In genomic region chr9:63146856-63147274, GRCm38 (mm10) we compare ENCODE assay signal across 9 mouse cellular contexts. TPM values are rescaled to one million over a fixed set of nuclear protein-coding genes. Genes with fewer than 3 reads are reported as not detected.
DNase-seq lines count a peak whose midpoint lies in the region; ATAC-seq lines count a peak whose summit lies in the region.
"Had no signal": no experiment of that assay in that cellular context is flagged by ENCODE, and none has a peak within 500 bp of the region (broad histone marks: within the 10 kb centered on the region; RNA-seq: fewer than 3 reads in every experiment).

No protein-coding gene starts in this region.

- H3K4me1 ChIP-seq in heart, embryonic 12.5 days (replicated peaks), result peaks cover 64% of the 10 kb centered on the region
- H3K4me1 ChIP-seq in hindbrain, embryonic 12.5 days, result peaks cover 71% of the 10 kb centered on the region
- H3K4me1 ChIP-seq in midbrain, embryonic 12.5 days, result peaks cover 66% of the 10 kb centered on the region

- no peaks in the 10 kb centered on the region for H3K9me3 ChIP-seq in heart, embryonic 12.5 days (replicated peaks)
- H3K9me3 ChIP-seq in hindbrain, embryonic 12.5 days (replicated peaks), result no peaks in the 10 kb centered on the region
- H3K9me3 ChIP-seq in midbrain, embryonic 12.5 days, result no peaks in the 10 kb centered on the region

- intact Hi-C loops in left cerebral cortex, postnatal 36 days (cut with DNase I), result loop anchor here (5.0 kb wide), 1 partner anchor 365 kb away; no protein-coding TSS in a partner anchor

- no peak for ATAC-seq in heart, embryonic 12.5 days (ENCODE audit: insufficient number of reproducible peaks, low FRiP score)
- ATAC-seq in hindbrain, embryonic 12.5 days (ENCODE audit: low FRiP score), result no peak
- ATAC-seq in midbrain, embryonic 12.5 days (ENCODE audit: low FRiP score, low read depth), result no peak

- H3K36me3 ChIP-seq in heart, embryonic 12.5 days, result no peaks in the 10 kb centered on the region
- H3K36me3 ChIP-seq in hindbrain, embryonic 12.5 days, result no peaks in the 10 kb centered on the region
- no peaks in the 10 kb centered on the region for H3K36me3 ChIP-seq in midbrain, embryonic 12.5 days

- no peak overlapping the region for H3K27ac ChIP-seq in heart, embryonic 12.5 days (ENCODE audit: poor library complexity, severe bottlenecking)
- H3K27ac ChIP-seq in hindbrain, embryonic 12.5 days, result peak overlapping the region; percentile 88
- H3K27ac ChIP-seq in midbrain, embryonic 12.5 days (replicated peaks), result no peak overlapping the region

- WGBS in heart, embryonic 12.5 days, result under 1% methylated on average over 20 of the region's 20 CpGs
- WGBS in hindbrain, embryonic 12.5 days, result 2% methylated on average over 20 of the region's 20 CpGs
- 0% methylated on average over 19 of the region's 20 CpGs for WGBS in midbrain, embryonic 12.5 days

- DNase-seq in heart, adult 9 months (ENCODE audit: low spot score in 2 of 2), result no peak
- DNase-seq in ZHBTc4 (ENCODE audit: low read depth, low spot score) (peak; percentile 67), adipocyte (ENCODE audit: low spot score) (no peak)
- DNase-seq in left cerebral cortex, postnatal 36 days (ENCODE audit: low spot score in 2 of 2), result no peak
- DNase-seq in layer of hippocampus, adult 18-20 months (ENCODE audit: low spot score in 2 of 2), result no peak
- DNase-seq: kidney, postnatal 10 days had no signal

- peak overlapping the region; percentile 64 for H3K4me2 ChIP-seq in heart, embryonic 12.5 days
- peak overlapping the region; percentile 79 for H3K4me2 ChIP-seq in hindbrain, embryonic 12.5 days (replicated peaks)
- H3K4me2 ChIP-seq in midbrain, embryonic 12.5 days (replicated peaks), result peak overlapping the region; percentile 18; the same call in 1 of the 2 replicates

- peaks cover 100% of the 10 kb centered on the region for H3K27me3 ChIP-seq in heart, embryonic 12.5 days (replicated peaks)
- H3K27me3 ChIP-seq in hindbrain, embryonic 12.5 days, result peaks cover 100% of the 10 kb centered on the region
- peaks cover 100% of the 10 kb centered on the region for H3K27me3 ChIP-seq in midbrain, embryonic 12.5 days

- H3K9ac ChIP-seq in heart, embryonic 12.5 days, result no peak overlapping the region
- peak overlapping the region; percentile 73; the same call in 1 of the 2 replicates for H3K9ac ChIP-seq in hindbrain, embryonic 12.5 days
- no peak overlapping the region for H3K9ac ChIP-seq in midbrain, embryonic 12.5 days (replicated peaks)

- peak overlapping the region; percentile 43 for H3K4me3 ChIP-seq in heart, embryonic 12.5 days
- peak overlapping the region; percentile 49 for H3K4me3 ChIP-seq in hindbrain, embryonic 12.5 days
- H3K4me3 ChIP-seq in midbrain, embryonic 12.5 days, result peak overlapping the region; percentile 26

RNA-seq across cellular contexts. Expression of gene Skor1, which starts 1.9 kb away (rescaled TPM):
- polyA plus RNA-seq in heart, embryonic 12.5 days (2016; fragmentation: Nextera tagmentation; extraction: Ambion mirVana), result not detected in 2 replicates
- polyA plus RNA-seq in hindbrain, embryonic 12.5 days (2016; fragmentation: Nextera tagmentation; extraction: Ambion mirVana), result 24.0 and 27.1 TPM in 2 replicates
- polyA plus RNA-seq in midbrain, embryonic 12.5 days (2016; fragmentation: Nextera tagmentation; extraction: Ambion mirVana), result 0.19 and 0.26 TPM in 2 replicates
- total RNA-seq in left cerebral cortex, postnatal 36 days (2021), result under 1 TPM; 0.18 to 0.22 TPM
- total RNA-seq in layer of hippocampus, adult 18-20 months (2021), result under 1 TPM; 0.07 to 0.15 TPM

Comparison
In these comparisons a context has a peak if more than half of its experiments do, and no peak if none do; other contexts are left out.
1. H3K4me2 ChIP-seq: peak in every context shown above with its lines; median percentile 79 in hindbrain, embryonic 12.5 days; 64 in heart, embryonic 12.5 days; 18 in midbrain, embryonic 12.5 days.
2. RNA of gene Skor1, which starts 1.9 kb away (polyA plus RNA-seq): 24.0 to 27.1 TPM in hindbrain, embryonic 12.5 days; 0.19 to 0.26 TPM in midbrain, embryonic 12.5 days and not detected in heart, embryonic 12.5 days; every median in the first group is over 10 times any median in the second.
3. Peak in every context shown above with its lines, with median percentiles within 50 percentile points of each other: H3K4me3 ChIP-seq.